Mouse (Mus musculus) midbrain, postnatal 0 days (tissue): ENCODE data around the gene Rftn1. TPM values are rescaled to one million over a fixed set of nuclear protein-coding genes. Genes with fewer than 3 reads are reported as not detected.

ENCODE experiments used
- ATAC-seq: fragments of 200-750 bp; cut with Nextera tagmentation; 2 replicates; pipeline ENCODE4 v1.8.0; 2017; ENCODE audit warnings: moderate number of reproducible peaks, mild to moderate bottlenecking, moderate TSS enrichment, moderate library complexity; ENCODE audit not compliant: low FRiP score
- DNase-seq: peaks from one replicate; pipeline ENCODE4 v3.0.0-alpha.2; 2015; ENCODE audit warnings: low spot score
- H3K27ac ChIP-seq: fragments of 300-500 bp; sonication (generic); 2 replicates; pipeline ENCODE4 v1.5.1; 2014; ENCODE audit warnings: low read depth, mild to moderate bottlenecking, low read length, mixed read lengths
- H3K27me3 ChIP-seq: fragments of 300-500 bp; sonication (generic); 2 replicates; pipeline ENCODE4 v1.6.1; 2014; ENCODE audit warnings: low read length, control low read depth, mixed read lengths; ENCODE audit not compliant: insufficient read depth
- H3K36me3 ChIP-seq: fragments of 300-500 bp; sonication (generic); 2 replicates; pipeline ENCODE4 v1.6.1; 2014; ENCODE audit warnings: low read length, control low read depth, mixed read lengths; ENCODE audit not compliant: insufficient read depth
- H3K4me1 ChIP-seq: fragments of 300-500 bp; sonication (generic); 2 replicates; pipeline ENCODE4 v1.6.1; 2014; ENCODE audit warnings: mild to moderate bottlenecking, control low read depth, antibody characterized with exemption, low read length, mixed read lengths; ENCODE audit not compliant: insufficient read depth
- H3K4me2 ChIP-seq: fragments of 300-500 bp; sonication (generic); 2 replicates; pipeline ENCODE4 v1.6.1; 2014; ENCODE audit warnings: low read depth, mild to moderate bottlenecking, low read length, mixed read lengths; ENCODE audit not compliant: poor library complexity, severe bottlenecking
- H3K4me3 ChIP-seq: fragments of 300-500 bp; sonication (generic); 2 replicates; pipeline ENCODE4 v1.5.1; 2014; ENCODE audit warnings: low read depth, mild to moderate bottlenecking, low read length, moderate library complexity
- H3K9ac ChIP-seq: fragments of 300-500 bp; sonication (generic); replicated peaks from 2 replicates; pipeline ENCODE4 v1.6.1; 2014; ENCODE audit warnings: mild to moderate bottlenecking, low read length, moderate library complexity, mixed read lengths; ENCODE audit not compliant: poor library complexity, severe bottlenecking
- H3K9me3 ChIP-seq: fragments of 300-500 bp; sonication (generic); 2 replicates; pipeline ENCODE4 v1.6.1; 2016; ENCODE audit warnings: low read length, control low read depth
- CTCF ChIP-seq: IDR thresholded peaks from 2 replicates; pipeline ENCODE4 v1.5.1; 2016; ENCODE audit warnings: antibody characterized with exemption, mild to moderate bottlenecking
- WGBS: fragments of 180-500 bp; shearing (Covaris S2); extraction: QIAGEN DNeasy Blood & Tissue Kit; methylation state at CpG from one replicate; pipeline ENCODE4 v1.1.7; 2014; 5-methylcytosine and 5-hydroxymethylcytosine counted together
- polyA plus RNA-seq: library from polyadenylated mRNA; unstranded; fragments of >200 nt; fragmentation: Nextera tagmentation; extraction: Ambion mirVana; gene quantifications from 2 replicates; pipeline ENCODE4 v1.2.1, GENCODE M21; 2015
- total RNA-seq: library from RNA; depleted of rRNA; stranded (reverse); fragments of >200 nt; gene quantifications from 2 replicates; pipeline ENCODE4 v1.2.3, GENCODE M21; 2014

Rftn1 gene
- total and polyA plus RNA-seq, 2 experiments from 2014 or later = 28.2 to 46.4 TPM

GRCm38 (mm10) chr17:50093356-50093755 is 97.1 kb downstream of the Rftn1 start:
- no peaks in the 10 kb centered on the region for H3K27me3 ChIP-seq
- ATAC-seq = no peak
- H3K27ac ChIP-seq = no peak overlapping the region
- no peaks in the 10 kb centered on the region for H3K36me3 ChIP-seq
- H3K9me3 ChIP-seq = no peaks in the 10 kb centered on the region
- no peak overlapping the region for H3K4me2 ChIP-seq
- H3K9ac ChIP-seq = no peak overlapping the region
- H3K4me1 ChIP-seq = no peaks in the 10 kb centered on the region
- WGBS = 53% methylated on average over 3 of the region's 3 CpGs
- H3K4me3 ChIP-seq = no peak overlapping the region
- no peak for DNase-seq
- no peak for TF ChIP-seq CTCF

- Histone ChIP-seq H3K4me3 (no peak overlapping the region), H3K4me1 (no peaks in the 10 kb centered on the region), H3K9me3 (no peaks in the 10 kb centered on the region), H3K27ac (no peak overlapping the region), H3K36me3 (no peaks in the 10 kb centered on the region), H3K9ac (no peak overlapping the region), H3K4me2 (no peak overlapping the region), H3K27me3 (no peaks in the 10 kb centered on the region)
- 91% methylated on average over 8 of the region's 8 CpGs for WGBS
- ATAC-seq (no peak), DNase-seq (no peak)
- no peak for TF ChIP-seq CTCF
Observed at GRCm38 (mm10) chr17:50092848-50093247, 97.6 kb downstream of the Rftn1 start.

GRCm38 (mm10) chr17:50091829-50092228 is 98.6 kb downstream of the Rftn1 start:
- H3K36me3 ChIP-seq = no peaks in the 10 kb centered on the region
- no peak overlapping the region for H3K27ac ChIP-seq
- H3K4me1 ChIP-seq = no peaks in the 10 kb centered on the region
- no peak overlapping the region for H3K4me2 ChIP-seq
- H3K9ac ChIP-seq = no peak overlapping the region
- H3K27me3 ChIP-seq = no peaks in the 10 kb centered on the region
- no peak for ATAC-seq
- H3K4me3 ChIP-seq = no peak overlapping the region
- 55% methylated on average over 6 of the region's 6 CpGs for WGBS
- TF ChIP-seq CTCF = no peak
- DNase-seq = no peak
- no peaks in the 10 kb centered on the region for H3K9me3 ChIP-seq

DNA sequence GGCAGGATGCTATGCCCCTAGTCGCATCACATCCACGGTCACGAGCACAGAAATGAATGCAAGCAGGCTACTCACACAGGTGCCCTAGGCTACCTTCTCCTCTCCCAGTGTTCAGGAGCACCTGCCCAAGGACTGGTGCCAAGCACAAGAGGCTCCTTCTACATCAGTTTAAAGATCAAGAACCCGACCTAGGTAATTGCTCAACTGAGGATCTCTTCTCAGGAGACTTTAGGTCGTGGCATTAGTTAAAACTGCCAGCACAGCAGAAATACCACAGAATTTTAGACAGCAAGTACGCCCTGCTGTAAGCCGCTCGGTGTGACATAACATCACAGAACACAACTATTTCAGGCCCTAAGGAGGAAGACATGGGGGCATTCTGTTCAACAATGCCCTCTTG is 100.7 kb downstream of the Rftn1 start:
- no peak for TF ChIP-seq CTCF

GRCm38 (mm10) chr17:50088054-50088453 is 102.4 kb downstream of the Rftn1 start:
- Histone ChIP-seq H3K27me3 (no peaks in the 10 kb centered on the region), H3K4me2 (no peak overlapping the region), H3K27ac (no peak overlapping the region), H3K9ac (no peak overlapping the region), H3K4me3 (no peak overlapping the region), H3K4me1 (no peaks in the 10 kb centered on the region), H3K36me3 (no peaks in the 10 kb centered on the region), H3K9me3 (no peaks in the 10 kb centered on the region)
- DNase-seq (no peak), ATAC-seq (no peak)
- no peak for TF ChIP-seq CTCF
- WGBS = 89% methylated on average over 3 of the region's 3 CpGs

More for the DNA sequence above, 100.7 kb downstream of the Rftn1 start:
- no peaks in the 10 kb centered on the region for H3K36me3 ChIP-seq
- no peak for DNase-seq
- no peak overlapping the region for H3K4me3 ChIP-seq
- H3K9ac ChIP-seq = no peak overlapping the region
- no peak overlapping the region for H3K27ac ChIP-seq
- no peak overlapping the region for H3K4me2 ChIP-seq
- no peaks in the 10 kb centered on the region for H3K27me3 ChIP-seq
- H3K9me3 ChIP-seq = no peaks in the 10 kb centered on the region
- 84% methylated on average over 8 of the region's 8 CpGs for WGBS
- no peak for ATAC-seq
- no peaks in the 10 kb centered on the region for H3K4me1 ChIP-seq

- Histone ChIP-seq H3K36me3 (no peaks in the 10 kb centered on the region), H3K4me1 (no peaks in the 10 kb centered on the region), H3K27ac (no peak overlapping the region), H3K9ac (no peak overlapping the region), H3K4me3 (no peak overlapping the region), H3K9me3 (no peaks in the 10 kb centered on the region), H3K27me3 (no peaks in the 10 kb centered on the region; the same call in 1 of the 2 replicates), H3K4me2 (no peak overlapping the region)
- ATAC-seq = no peak
- no peak for TF ChIP-seq CTCF
- DNase-seq = no peak
- WGBS = 59% methylated on average over 4 of the region's 4 CpGs
Observed at GRCm38 (mm10) chr17:50086887-50087286, 103.6 kb downstream of the Rftn1 start.
